In genomic region chr11:111791267-111791926, GRCm38 (mm10) we compare ENCODE assay signal across 27 mouse cellular contexts.
A peak's percentile ranks its signal among the peaks of the same experiment; 100 is the strongest.
DNase-seq lines count a peak whose midpoint lies in the region; ATAC-seq and TF ChIP-seq lines count a peak whose summit lies in the region.
"Had no signal": no experiment of that assay in that cellular context is flagged by ENCODE, and none has a peak within 500 bp of the region (broad histone marks: within the 10 kb centered on the region; RNA-seq: fewer than 3 reads in every experiment).

No protein-coding gene starts in this region.

- no peak overlapping the region for H3K4me3 ChIP-seq in lung, postnatal 0 days (ENCODE audit: low read depth, low read length)
- H3K4me3 ChIP-seq in MEL (ENCODE audit: control insufficient read depth in 1 of 2, insufficient read depth in 1 of 2, low read depth in 2 of 2, low read length in 2 of 2), result 0 out of 4 replicates have a peak overlapping the region, but pooled peaks of 1 of the 2 experiments have one; percentile 6
- H3K4me3 ChIP-seq in hindbrain, embryonic 11.5 days (ENCODE audit: low read depth, low read length), result no peak overlapping the region
- H3K4me3 ChIP-seq: embryonic facial prominence, embryonic 10.5 days; embryonic facial prominence, embryonic 13.5 days; erythroblast, embryonic 14.5 days; forebrain, embryonic 12.5 days; heart, embryonic 12.5 days; heart, embryonic 15.5 days; hindbrain, embryonic 10.5 days had no signal

- H3K4me2 ChIP-seq in lung, postnatal 0 days (replicated peaks; ENCODE audit: low read depth, low read length), result no peak overlapping the region
- H3K4me2 ChIP-seq in hindbrain, embryonic 11.5 days (replicated peaks; ENCODE audit: low read depth, low read length), result no peak overlapping the region
- H3K4me2 ChIP-seq: embryonic facial prominence, embryonic 13.5 days; forebrain, embryonic 12.5 days; heart, embryonic 12.5 days; heart, embryonic 15.5 days; hindbrain, embryonic 14.5 days had no signal

- TF ChIP-seq EP300 in lung, postnatal 0 days (IDR thresholded peaks at IDR 0.05), result no peak
- TF ChIP-seq EP300 in MEL (IDR thresholded peaks at IDR 0.05; ENCODE audit: low read depth in 1 of 2, low read length in 2 of 2), result peak; percentile 86 to 89

- H3K9me3 ChIP-seq in lung, postnatal 0 days (ENCODE audit: low read length), result no peaks in the 10 kb centered on the region
- H3K9me3 ChIP-seq in MEL (replicated peaks; ENCODE audit: insufficient read depth, low read length), result no peaks in the 10 kb centered on the region
- H3K9me3 ChIP-seq in hindbrain, embryonic 11.5 days (ENCODE audit: control insufficient read depth, low read length), result no peaks in the 10 kb centered on the region
- H3K9me3 ChIP-seq: embryonic facial prominence, embryonic 10.5 days; embryonic facial prominence, embryonic 13.5 days; forebrain, embryonic 12.5 days; heart, embryonic 12.5 days; heart, embryonic 15.5 days; hindbrain, embryonic 10.5 days had no signal

- TF ChIP-seq CTCF in lung, postnatal 0 days (IDR thresholded peaks at IDR 0.05), result no peak
- no peak for TF ChIP-seq CTCF in MEL (IDR thresholded peaks at IDR 0.05 in 2 of 3, conservative IDR thresholded peaks at IDR 0.05 in 1 of 3; ENCODE audit: control insufficient read depth in 1 of 3, insufficient read depth in 1 of 3, low read depth in 2 of 3, low read length in 3 of 3, poor library complexity in 1 of 3, severe bottlenecking in 1 of 3)

- no peaks in the 10 kb centered on the region for H3K79me2 ChIP-seq in MEL (ENCODE audit: control insufficient read depth, insufficient read depth, low read length, poor library complexity)

- H3K27me3 ChIP-seq in lung, postnatal 0 days (replicated peaks; ENCODE audit: insufficient read depth, low read length), result no peaks in the 10 kb centered on the region
- no peaks in the 10 kb centered on the region for H3K27me3 ChIP-seq in MEL (ENCODE audit: control insufficient read depth in 1 of 2, insufficient read depth in 2 of 2, low read length in 2 of 2)
- H3K27me3 ChIP-seq in hindbrain, embryonic 11.5 days (ENCODE audit: control insufficient read depth, insufficient read depth, low read length), result no peaks in the 10 kb centered on the region
- H3K27me3 ChIP-seq: forebrain, embryonic 12.5 days; heart, embryonic 12.5 days; heart, embryonic 15.5 days had no signal

- TF ChIP-seq RAD21 in MEL (IDR thresholded peaks at IDR 0.05; ENCODE audit: low read depth, low read length), result no peak

- H3K9ac ChIP-seq in lung, postnatal 0 days (replicated peaks; ENCODE audit: low read depth), result no peak overlapping the region
- peak overlapping the region; percentile 65 for H3K9ac ChIP-seq in MEL (ENCODE audit: control insufficient read depth, low read depth, low read length, poor library complexity, severe bottlenecking)
- no peak overlapping the region for H3K9ac ChIP-seq in hindbrain, embryonic 11.5 days (ENCODE audit: low read depth, low read length)
- H3K9ac ChIP-seq: embryonic facial prominence, embryonic 13.5 days; forebrain, embryonic 12.5 days; heart, embryonic 12.5 days; heart, embryonic 15.5 days; hindbrain, embryonic 14.5 days had no signal

- no peak overlapping the region for H3K27ac ChIP-seq in lung, postnatal 0 days (ENCODE audit: low read length)
- H3K27ac ChIP-seq in MEL (ENCODE audit: control insufficient read depth, low read depth, low read length), result peak overlapping the region; percentile 99
- H3K27ac ChIP-seq in hindbrain, embryonic 11.5 days (ENCODE audit: low read depth, low read length), result no peak overlapping the region
- H3K27ac ChIP-seq: embryonic facial prominence, embryonic 10.5 days; embryonic facial prominence, embryonic 13.5 days; forebrain, embryonic 12.5 days; heart, embryonic 15.5 days; hindbrain, embryonic 10.5 days; hindbrain, embryonic 14.5 days; hindbrain, postnatal 0 days had no signal

- no peaks in the 10 kb centered on the region for H3K36me3 ChIP-seq in lung, postnatal 0 days (ENCODE audit: insufficient read depth, low read length)
- peaks cover 0 to 24% of the 10 kb centered on the region in 2 experiments; a peak in 2 of 4 replicates for H3K36me3 ChIP-seq in MEL (ENCODE audit: control insufficient read depth in 1 of 2, insufficient read depth in 2 of 2, low read length in 2 of 2)
- H3K36me3 ChIP-seq in hindbrain, embryonic 11.5 days (ENCODE audit: control insufficient read depth, insufficient read depth, low read length), result no peaks in the 10 kb centered on the region
- H3K36me3 ChIP-seq: embryonic facial prominence, embryonic 10.5 days; embryonic facial prominence, embryonic 13.5 days; forebrain, embryonic 12.5 days; heart, embryonic 12.5 days; heart, embryonic 15.5 days; hindbrain, embryonic 10.5 days had no signal

- no peak for ATAC-seq in lung, postnatal 0 days
- ATAC-seq in megakaryocyte-erythroid progenitor cell, adult 5-6 weeks (replicated peaks; ENCODE audit: low FRiP score, low TSS enrichment, poor library complexity, severe bottlenecking), result peak; percentile 47; the same call in 1 of the 2 replicates
- no peak for ATAC-seq in hindbrain, embryonic 11.5 days (ENCODE audit: low FRiP score)
- ATAC-seq: forebrain, embryonic 16.5 days; hindbrain, postnatal 0 days; inflammation-experienced regulatory T-cells, adult 6 months had no signal

- DNase-seq in lung, postnatal 0 days (ENCODE audit: low spot score), result peak; percentile 10
- no peak for DNase-seq in lung, postnatal 4 days
- DNase-seq in MEL (ENCODE audit: low read depth, low spot score), result peak; percentile 94
- no peak for DNase-seq in cerebellum, adult 9-11 months
- no peak for DNase-seq in hindbrain, embryonic 11.5 days (ENCODE audit: low spot score)
- DNase-seq: adrenal gland, adult 2 months; adrenal gland, postnatal 14 days; cerebellum, adult 11 months; cerebellum, adult 2 months; cerebellum, postnatal 10 days; cerebellum, postnatal 36 days; embryo, embryonic 11 days; gastrocnemius, postnatal 10 days; gastrocnemius, postnatal 36 days; heart, postnatal 36 days had no signal

- no peaks in the 10 kb centered on the region for H3K4me1 ChIP-seq in lung, postnatal 0 days (ENCODE audit: insufficient read depth, low read depth, low read length)
- H3K4me1 ChIP-seq in MEL (ENCODE audit: control insufficient read depth in 1 of 2, insufficient read depth in 2 of 2, low read length in 2 of 2), result peaks cover 10 to 11% of the 10 kb centered on the region in 2 experiments
- H3K4me1 ChIP-seq in hindbrain, embryonic 11.5 days (replicated peaks; ENCODE audit: control insufficient read depth, insufficient read depth, low read length), result no peaks in the 10 kb centered on the region
- H3K4me1 ChIP-seq: embryonic facial prominence, embryonic 13.5 days; forebrain, embryonic 12.5 days; heart, embryonic 12.5 days; heart, embryonic 15.5 days; hindbrain, embryonic 10.5 days had no signal

- 48% methylated on average over 6 of the region's 6 CpGs for WGBS in lung, postnatal 0 days
- 86% methylated on average over 6 of the region's 6 CpGs for WGBS in hindbrain, embryonic 11.5 days

- TF ChIP-seq POLR2A in MEL (IDR thresholded peaks at IDR 0.05; ENCODE audit: control insufficient read depth in 1 of 2, insufficient read depth in 1 of 2, low read depth in 1 of 2, low read length in 2 of 2, poor library complexity in 1 of 2), result no peak

TF ChIP-seq in MEL, 35 proteins besides CTCF, POLR2A, EP300 and RAD21:
- TF ChIP-seq GATA1 (IDR thresholded peaks at IDR 0.05; ENCODE audit: low read depth, low read length) (peak; percentile 93), GABPA (IDR thresholded peaks at IDR 0.05; ENCODE audit: low read depth, low read length) (no peak), RCOR1 (IDR thresholded peaks at IDR 0.05; ENCODE audit: low read depth, low read length) (peak; percentile 93), ZKSCAN1 (IDR thresholded peaks at IDR 0.05; ENCODE audit: low read depth, low read length) (no peak), MAZ (IDR thresholded peaks at IDR 0.05; ENCODE audit: low read depth, low read length) (peak; percentile 79), ZMIZ1 (IDR thresholded peaks at IDR 0.05; ENCODE audit: low read depth, low read length) (0 out of 2 replicates have a peak, but pooled peaks have one; percentile 27), ETS1 (IDR thresholded peaks at IDR 0.05; ENCODE audit: low read depth, low read length) (peak; percentile 83), BHLHE40 (IDR thresholded peaks at IDR 0.05; ENCODE audit: borderline replicate concordance, low read depth, low read length) (peak; percentile 81), KAT2A (conservative IDR thresholded peaks at IDR 0.05; ENCODE audit: low read depth, low read length) (peak; percentile 50), MAFK (IDR thresholded peaks at IDR 0.05; ENCODE audit: borderline replicate concordance, low read depth, low read length) (peak; percentile 41; the same call in 1 of the 2 replicates), CHD1 (IDR thresholded peaks at IDR 0.05; ENCODE audit: low read depth, low read length) (no peak), ZNF384 (IDR thresholded peaks at IDR 0.05; ENCODE audit: low read depth, low read length) (peak; percentile 93), USF1 (IDR thresholded peaks at IDR 0.05; ENCODE audit: low read depth, low read length) (peak; percentile 48; the same call in 1 of the 2 replicates), POLR2AphosphoS5 (IDR thresholded peaks at IDR 0.05; ENCODE audit: borderline replicate concordance, low read depth, low read length) (no peak), MXI1 (IDR thresholded peaks at IDR 0.05; ENCODE audit: low read depth, low read length) (peak; percentile 51; the same call in 1 of the 2 replicates), TBP (IDR thresholded peaks at IDR 0.05; ENCODE audit: low read depth, low read length) (no peak; the same call in 1 of the 2 replicates), MEF2A (IDR thresholded peaks at IDR 0.05; ENCODE audit: extremely low read depth, insufficient replicate concordance, low read depth, low read length, poor library complexity, severe bottlenecking) (no peak), MYC (IDR thresholded peaks at IDR 0.05; ENCODE audit: low read depth, low read length) (peak; percentile 75; the same call in 1 of the 2 replicates), POLR2AphosphoS2 (IDR thresholded peaks at IDR 0.05; ENCODE audit: low read length) (no peak), HCFC1 (IDR thresholded peaks at IDR 0.05; ENCODE audit: low read depth, low read length) (peak; percentile 57; the same call in 1 of the 2 replicates), TCF12 (IDR thresholded peaks at IDR 0.05; ENCODE audit: low read depth, low read length) (peak; percentile 83), SIN3A (IDR thresholded peaks at IDR 0.05; ENCODE audit: low read length) (peak; percentile 53; the same call in 1 of the 2 replicates), MYB (IDR thresholded peaks at IDR 0.05; ENCODE audit: low read depth, low read length) (no peak), ELF1 (IDR thresholded peaks at IDR 0.05; ENCODE audit: low read depth, low read length) (no peak; the same call in 1 of the 2 replicates), TAL1 (IDR thresholded peaks at IDR 0.05; ENCODE audit: low read length) (no peak), MAX (IDR thresholded peaks at IDR 0.05; ENCODE audit: low read length) (peak; percentile 84)

Comparison
In these comparisons a context has a peak if more than half of its experiments do, and no peak if none do; other contexts are left out.
1. DNase-seq: peak in lung, postnatal 0 days (single experiment) and MEL (single experiment); none in lung, postnatal 4 days (0 of 2), cerebellum, adult 9-11 months (single experiment) and hindbrain, embryonic 11.5 days (single experiment).